Mouse (Mus musculus): ENCODE results near the gene Arhgap24.

The Arhgap24 gene

GRCm38 (mm10) chr5:102502333-102502732 is 21.1 kb downstream of the Arhgap24 start:
- no peak for DNase-seq (ENCODE audit: low spot score)

GRCm38 (mm10) chr5:102503066-102503465 is 21.9 kb downstream of the Arhgap24 start:
- DNase-seq (ENCODE audit: low spot score) = no peak

- DNase-seq (ENCODE audit: low spot score) = no peak
Measured at GRCm38 (mm10) chr5:102503868-102504267, 22.7 kb downstream of the Arhgap24 start.

- DNase-seq (ENCODE audit: low spot score) = no peak
Measured at GRCm38 (mm10) chr5:102504557-102504956, 23.4 kb downstream of the Arhgap24 start.

- no peak for DNase-seq (ENCODE audit: low spot score)
Measured at GRCm38 (mm10) chr5:102508162-102508561, 27.0 kb downstream of the Arhgap24 start.

- DNase-seq (ENCODE audit: low spot score) = no peak
Measured at GRCm38 (mm10) chr5:102509381-102509780, 28.2 kb downstream of the Arhgap24 start.

- no peak for DNase-seq (ENCODE audit: low spot score)
Measured at GRCm38 (mm10) chr5:102511651-102512050, 30.5 kb downstream of the Arhgap24 start.

- DNase-seq (ENCODE audit: low spot score) = no peak
Measured at GRCm38 (mm10) chr5:102515496-102515895, 34.3 kb downstream of the Arhgap24 start.

GRCm38 (mm10) chr5:102520506-102520905 is 39.3 kb downstream of the Arhgap24 start:
- DNase-seq (ENCODE audit: low spot score) = no peak

- no peak for DNase-seq (ENCODE audit: low spot score)
Measured at GRCm38 (mm10) chr5:102535311-102535710, 54.1 kb downstream of the Arhgap24 start.

- no peak for DNase-seq (ENCODE audit: low spot score)
Measured at GRCm38 (mm10) chr5:102537819-102538218, 56.6 kb downstream of the Arhgap24 start.

GRCm38 (mm10) chr5:102546296-102546695 is 65.1 kb downstream of the Arhgap24 start:
- no peak for DNase-seq (ENCODE audit: low spot score)

GRCm38 (mm10) chr5:102547786-102548185 is 66.6 kb downstream of the Arhgap24 start:
- no peak for DNase-seq (ENCODE audit: low spot score)

- no peak for DNase-seq (ENCODE audit: low spot score)
Measured at GRCm38 (mm10) chr5:102548382-102548781, 67.2 kb downstream of the Arhgap24 start.

GRCm38 (mm10) chr5:102550211-102550610 is 69.0 kb downstream of the Arhgap24 start:
- DNase-seq (ENCODE audit: low spot score) = no peak

- no peak for DNase-seq (ENCODE audit: low spot score)
Measured at GRCm38 (mm10) chr5:102550870-102551637, 69.9 kb downstream of the Arhgap24 start.

GRCm38 (mm10) chr5:102552533-102552932 is 71.3 kb downstream of the Arhgap24 start:
- no peak for DNase-seq (ENCODE audit: low spot score)

- no peak for DNase-seq (ENCODE audit: low spot score)
Measured at GRCm38 (mm10) chr5:102555958-102556357, 74.8 kb downstream of the Arhgap24 start.

GRCm38 (mm10) chr5:102560270-102560669 is 79.1 kb downstream of the Arhgap24 start:
- peak; percentile 18 for DNase-seq (ENCODE audit: low spot score)

- no peak for DNase-seq (ENCODE audit: low spot score)
Measured at GRCm38 (mm10) chr5:102563971-102564370, 82.8 kb downstream of the Arhgap24 start.

GRCm38 (mm10) chr5:102568764-102569163 is 87.6 kb downstream of the Arhgap24 start:
- no peak for DNase-seq (ENCODE audit: low spot score)

GRCm38 (mm10) chr5:102571445-102571844 is 90.3 kb downstream of the Arhgap24 start:
- DNase-seq (ENCODE audit: low spot score) = no peak

- DNase-seq (ENCODE audit: low spot score) = no peak
Measured at GRCm38 (mm10) chr5:102576750-102577149, 95.6 kb downstream of the Arhgap24 start.

- no peak for DNase-seq (ENCODE audit: low spot score)
Measured at GRCm38 (mm10) chr5:102577729-102578128, 96.5 kb downstream of the Arhgap24 start.

Measured in embryo, embryonic 10.5 days (tissue).